Mouse (Mus musculus): ENCODE measurements around the gene Rhob. TPM values are rescaled to one million over a fixed set of nuclear protein-coding genes. Genes with fewer than 3 reads are reported as not detected.

Gene Rhob
- 100 to 1,000 TPM; 145 to 186 TPM for total RNA-seq (2021)

GRCm38 (mm10) chr12:8499871-8500596, at the start of gene Rhob:
Rhob (minus strand) TSS chr12:8500009.
- intact Hi-C loops (cut with DNase I): loop anchor here (1.0 kb wide), 1 partner anchor 143 kb away; no protein-coding TSS in a partner anchor
- peak; percentile 99 for DNase-seq

GRCm38 (mm10) chr12:8547357-8547756, 47.5 kb upstream of the Rhob start:
- peak; percentile 59 to 67 for DNase-seq
- intact Hi-C loops (cut with DNase I): loop anchor here (2.0 kb wide), 3 partner anchors 39 to 235 kb away; partner anchors contain the start of gene Hs1bp3

- no peak for DNase-seq
- intact Hi-C loops (cut with DNase I): loop anchor here (2.0 kb wide), 3 partner anchors 38 to 234 kb away; partner anchors contain the start of gene Hs1bp3
Observed at GRCm38 (mm10) chr12:8546801-8547200, 47.0 kb upstream of the Rhob start.

- DNase-seq: no peak
- intact Hi-C loops (cut with DNase I): no loop called here
Observed at GRCm38 (mm10) chr12:8545066-8545610, 45.3 kb upstream of the Rhob start.

- intact Hi-C loops (cut with DNase I): no loop called here
- no peak for DNase-seq
Observed at GRCm38 (mm10) chr12:8542371-8542770, 42.6 kb upstream of the Rhob start.

- DNase-seq: no peak
- intact Hi-C loops (cut with DNase I): no loop called here
Observed at GRCm38 (mm10) chr12:8539471-8539870, 39.7 kb upstream of the Rhob start.

- DNase-seq: no peak
- intact Hi-C loops (cut with DNase I): no loop called here
Observed at GRCm38 (mm10) chr12:8537291-8537690, 37.5 kb upstream of the Rhob start.

GRCm38 (mm10) chr12:8536221-8536965, 36.6 kb upstream of the Rhob start:
- DNase-seq: no peak
- intact Hi-C loops (cut with DNase I): no loop called here

GRCm38 (mm10) chr12:8535596-8535995, 35.8 kb upstream of the Rhob start:
- intact Hi-C loops (cut with DNase I): no loop called here
- no peak for DNase-seq

GRCm38 (mm10) chr12:8534915-8535314, 35.1 kb upstream of the Rhob start:
- intact Hi-C loops (cut with DNase I): no loop called here
- DNase-seq: no peak

- intact Hi-C loops (cut with DNase I): no loop called here
- DNase-seq: no peak
Observed at GRCm38 (mm10) chr12:8527770-8528169, 28.0 kb upstream of the Rhob start.

- intact Hi-C loops (cut with DNase I): no loop called here
- no peak for DNase-seq
Observed at GRCm38 (mm10) chr12:8527175-8527574, 27.4 kb upstream of the Rhob start.

- intact Hi-C loops (cut with DNase I): no loop called here
- DNase-seq: no peak
Observed at GRCm38 (mm10) chr12:8524062-8524461, 24.3 kb upstream of the Rhob start.

GRCm38 (mm10) chr12:8522711-8523110, 22.9 kb upstream of the Rhob start:
- intact Hi-C loops (cut with DNase I): no loop called here
- DNase-seq: no peak

GRCm38 (mm10) chr12:8521375-8522047, 21.7 kb upstream of the Rhob start:
- peak; percentile 79 to 82 for DNase-seq
- intact Hi-C loops (cut with DNase I): no loop called here

- intact Hi-C loops (cut with DNase I): no loop called here
- DNase-seq: peak; percentile 19 to 25
Observed at GRCm38 (mm10) chr12:8519431-8520160, 19.8 kb upstream of the Rhob start.

GRCm38 (mm10) chr12:8511037-8511882, 11.5 kb upstream of the Rhob start:
- intact Hi-C loops (cut with DNase I): no loop called here
- peak; percentile 18 to 20 for DNase-seq

- intact Hi-C loops (cut with DNase I): no loop called here
- no peak for DNase-seq
Observed at GRCm38 (mm10) chr12:8510317-8510988, 10.6 kb upstream of the Rhob start.

- DNase-seq: peak in 1 of 2 experiments; percentile 40
- intact Hi-C loops (cut with DNase I): loop anchor here (2.0 kb wide), 1 partner anchor 37 kb away; no protein-coding TSS in a partner anchor
Observed at GRCm38 (mm10) chr12:8509693-8510092, 9.9 kb upstream of the Rhob start.
